Mouse (Mus musculus) liver, embryonic 14.5 days (tissue): ENCODE measurements around the gene Cdkn1b.

Experiments
- CTCF ChIP-seq: IDR thresholded peaks from 2 replicates; pipeline ENCODE4 v1.5.1; 2016; ENCODE audit warnings: antibody characterized with exemption, low read depth, control low read depth
- EP300 ChIP-seq: IDR thresholded peaks from 2 replicates; pipeline ENCODE4 v1.6.1; 2016; ENCODE audit warnings: antibody characterized with exemption, low read depth

GRCm38 (mm10) chr6:134873018-134873417 lies 47.2 kb upstream of the Cdkn1b start:
- TF ChIP-seq CTCF (peak; percentile 70), EP300 (no peak)
